Mouse (Mus musculus): ENCODE measurements at regions not wholly inside any gene's neighbourhood (a gene's known extent, or its start where the extent isn't known, plus 50 kb on each side); places are given as distances from the start of the nearest gene placed in this dataset.

DNA sequence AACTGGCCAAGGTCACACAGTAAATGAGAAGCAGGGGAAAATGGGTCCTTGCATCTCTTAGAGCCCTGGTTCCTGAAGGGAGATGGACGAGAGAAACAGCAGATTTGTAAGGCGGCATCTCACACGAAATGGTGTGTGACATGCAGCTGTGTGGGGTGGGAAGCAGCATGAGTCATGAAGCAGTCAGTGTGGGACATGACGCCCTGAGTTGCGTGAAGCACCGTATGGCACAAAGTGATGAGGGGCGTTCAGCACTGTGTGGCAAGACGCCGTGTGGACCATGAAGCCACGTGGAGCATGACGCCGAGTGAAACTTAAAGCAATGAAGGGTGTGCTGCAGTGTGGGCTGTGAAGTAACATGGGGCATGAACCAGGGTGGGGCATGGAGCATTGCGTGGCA lies 414.9 kb upstream of the Zmiz1 start:
- ATAC-seq (ENCODE audit: poor library complexity, severe bottlenecking), result no peak

DNA sequence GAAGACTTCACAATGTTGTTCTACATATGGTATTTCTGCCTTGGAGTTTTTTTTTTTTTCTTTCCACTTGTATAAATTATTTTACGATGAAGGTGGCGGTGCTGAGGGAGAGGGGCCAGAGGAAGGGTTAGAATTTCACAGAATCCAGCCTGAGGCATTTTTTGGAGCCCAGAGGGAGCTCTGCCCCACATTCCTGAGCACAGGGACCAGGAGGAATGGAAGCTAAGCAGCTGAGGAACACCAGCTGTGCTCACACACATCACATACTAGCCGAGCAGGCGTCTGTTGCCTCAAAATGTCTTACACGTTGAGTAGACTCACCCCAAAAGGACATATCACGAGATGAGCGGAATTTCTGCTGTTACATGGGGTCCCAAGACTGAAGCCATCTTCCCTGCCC lies 414.1 kb upstream of the Zmiz1 start:
- no peak for ATAC-seq (ENCODE audit: poor library complexity, severe bottlenecking)

- ATAC-seq (ENCODE audit: poor library complexity, severe bottlenecking), result no peak
These were observed 408.2 kb upstream of the Zmiz1 start for GRCm38 (mm10) chr14:25050674-25051251.

DNA sequence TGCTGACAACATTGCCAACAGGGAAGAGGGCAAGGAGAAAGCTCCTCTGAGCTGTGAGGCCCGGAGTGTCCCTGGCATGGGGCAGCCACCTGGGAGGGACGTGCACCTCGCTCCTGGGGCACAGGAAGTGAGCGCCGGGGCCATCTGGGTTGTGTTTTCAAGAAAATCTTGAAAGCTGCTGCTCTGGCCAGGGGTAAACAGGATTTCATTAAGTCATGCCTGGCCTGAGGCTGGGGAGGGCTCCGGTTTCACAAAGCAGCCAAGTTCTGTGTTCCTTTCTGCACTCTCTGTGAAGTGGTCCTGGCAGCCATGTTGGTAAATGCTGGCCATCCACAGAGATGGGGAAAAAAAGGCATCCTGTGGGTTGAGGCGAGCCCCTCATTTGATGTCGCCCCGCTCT lies 406.8 kb upstream of the Zmiz1 start:
- ATAC-seq (ENCODE audit: poor library complexity, severe bottlenecking), result no peak

- no peak for ATAC-seq (ENCODE audit: poor library complexity, severe bottlenecking)
These were observed 399.6 kb upstream of the Zmiz1 start for GRCm38 (mm10) chr14:25059351-25059750.

DNA sequence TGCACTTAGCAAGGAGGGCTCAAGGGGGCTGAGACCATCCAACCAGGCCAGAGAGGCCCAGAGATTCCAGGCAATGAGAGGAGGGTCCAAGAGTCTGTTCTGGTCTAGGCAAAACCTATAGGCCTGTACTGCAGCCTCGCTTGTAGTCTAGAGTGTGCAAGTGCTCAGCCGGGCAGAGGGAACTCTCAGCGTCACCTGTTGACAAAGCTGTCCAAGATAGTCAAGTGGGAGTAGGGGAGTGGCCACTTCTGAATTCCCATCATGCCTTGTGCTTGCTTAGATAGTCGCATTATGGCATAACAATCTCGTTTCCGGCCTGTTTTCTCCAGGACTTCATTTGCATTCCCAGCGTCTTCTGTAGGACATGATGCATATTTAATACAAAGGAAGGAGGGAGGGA lies 398.7 kb upstream of the Zmiz1 start:
- ATAC-seq (ENCODE audit: poor library complexity, severe bottlenecking), result no peak

DNA sequence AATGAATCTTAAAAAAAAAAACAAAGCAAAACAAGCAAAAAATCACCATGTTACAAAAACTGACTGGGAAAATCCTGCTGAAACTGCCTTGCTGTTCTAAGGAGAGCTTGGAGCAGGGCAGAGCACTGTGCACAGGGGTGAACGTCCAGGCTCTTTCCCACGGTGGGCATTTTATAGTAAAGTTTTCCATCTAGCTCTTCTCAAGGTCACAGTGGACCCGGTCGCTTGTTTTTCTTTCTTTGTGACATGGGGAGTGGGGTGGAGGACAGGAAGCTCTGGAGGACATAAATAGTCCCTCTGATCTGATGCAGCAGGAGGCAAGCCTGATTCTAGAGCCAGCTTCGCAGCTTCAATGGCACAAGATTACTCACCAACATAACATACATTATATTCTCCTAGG lies 395.9 kb upstream of the Zmiz1 start:
- ATAC-seq (ENCODE audit: poor library complexity, severe bottlenecking), result no peak

GRCm38 (mm10) chr14:25064190-25064947 lies 394.6 kb upstream of the Zmiz1 start:
- ATAC-seq (ENCODE audit: poor library complexity, severe bottlenecking), result no peak

GRCm38 (mm10) chr14:25067435-25067834 lies 391.6 kb upstream of the Zmiz1 start:
- no peak for ATAC-seq (ENCODE audit: poor library complexity, severe bottlenecking)

DNA sequence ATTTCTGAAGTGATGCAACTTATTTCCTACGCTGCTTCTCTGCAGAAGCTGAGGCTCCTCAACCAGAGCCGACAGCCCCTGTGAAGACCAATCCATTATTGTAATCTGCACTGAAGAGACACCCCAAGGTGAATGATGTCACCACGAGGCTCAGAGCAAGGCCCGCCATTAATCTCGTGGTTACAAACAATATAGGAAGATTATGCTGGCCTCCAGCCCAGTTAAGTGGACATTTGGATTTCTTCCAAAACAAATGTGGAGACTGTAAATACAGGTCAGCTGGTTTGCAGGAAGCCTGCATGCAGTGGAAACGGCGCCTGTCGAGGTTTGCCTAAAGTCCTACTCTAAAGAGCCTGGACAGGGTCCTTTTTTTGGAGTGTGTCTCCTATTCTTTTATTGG lies 390.6 kb upstream of the Zmiz1 start:
- ATAC-seq (ENCODE audit: poor library complexity, severe bottlenecking), result no peak

GRCm38 (mm10) chr14:25073143-25073542 lies 385.8 kb upstream of the Zmiz1 start:
- ATAC-seq (ENCODE audit: poor library complexity, severe bottlenecking), result no peak

GRCm38 (mm10) chr14:25074022-25074800 lies 384.8 kb upstream of the Zmiz1 start:
- no peak for ATAC-seq (ENCODE audit: poor library complexity, severe bottlenecking)

GRCm38 (mm10) chr14:25074891-25075290 lies 384.1 kb upstream of the Zmiz1 start:
- ATAC-seq (ENCODE audit: poor library complexity, severe bottlenecking), result no peak

GRCm38 (mm10) chr14:25080431-25080830 lies 378.6 kb upstream of the Zmiz1 start:
- ATAC-seq (ENCODE audit: poor library complexity, severe bottlenecking), result no peak

GRCm38 (mm10) chr14:25083847-25084246 lies 375.1 kb upstream of the Zmiz1 start:
- ATAC-seq (ENCODE audit: poor library complexity, severe bottlenecking), result no peak

GRCm38 (mm10) chr14:25096786-25097185 lies 362.2 kb upstream of the Zmiz1 start:
- ATAC-seq (ENCODE audit: poor library complexity, severe bottlenecking), result no peak

DNA sequence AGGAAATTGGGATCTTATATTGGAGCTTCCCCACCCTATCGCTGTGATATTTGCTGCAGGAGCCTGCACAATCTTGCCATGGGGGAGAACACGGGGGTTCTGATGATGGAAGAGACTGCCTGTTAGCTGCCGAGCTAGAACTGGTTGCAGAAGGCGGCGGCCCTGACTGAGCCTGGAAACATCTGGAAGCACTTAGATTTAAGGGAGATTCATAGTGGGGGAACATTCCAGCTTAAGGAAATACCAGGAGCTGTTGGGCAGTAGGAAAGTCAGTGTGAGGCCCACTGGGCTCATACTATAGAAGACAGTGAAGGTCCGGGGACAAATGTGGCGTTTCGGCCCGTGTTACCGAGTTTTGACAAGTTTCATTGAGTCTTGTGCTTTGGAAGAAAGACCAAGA lies 353.6 kb upstream of the Zmiz1 start:
- no peak for ATAC-seq (ENCODE audit: poor library complexity, severe bottlenecking)

GRCm38 (mm10) chr14:25106451-25106850 lies 352.5 kb upstream of the Zmiz1 start:
- ATAC-seq (ENCODE audit: poor library complexity, severe bottlenecking), result no peak

DNA sequence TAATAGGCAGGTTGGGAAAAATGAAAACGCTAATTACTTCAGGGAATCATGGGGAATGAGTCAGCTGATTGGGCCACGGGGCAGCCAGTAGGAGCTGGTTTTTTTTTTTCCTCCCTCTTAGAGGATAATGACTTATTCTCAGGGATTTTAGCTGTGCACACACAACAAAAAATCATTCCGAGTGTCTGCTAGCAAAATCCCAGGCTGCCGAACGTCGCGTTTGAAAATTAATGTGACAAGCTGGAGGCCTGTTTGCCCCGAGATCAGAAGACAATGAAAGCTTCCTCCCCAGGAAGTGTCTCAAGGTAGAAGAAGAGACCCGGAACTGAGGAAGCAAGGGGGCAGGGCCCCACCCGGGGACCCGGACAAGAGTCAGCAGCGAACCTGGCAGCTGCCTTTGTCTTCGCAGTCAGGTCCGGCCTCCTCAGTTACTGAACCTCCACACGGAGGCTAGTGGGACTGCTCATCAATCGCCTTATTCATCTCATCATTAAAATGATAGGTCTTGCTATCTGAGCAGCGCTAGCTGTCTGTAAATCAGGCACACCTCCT lies 350.8 kb upstream of the Zmiz1 start:
- no peak for ATAC-seq (ENCODE audit: poor library complexity, severe bottlenecking)

- ATAC-seq (ENCODE audit: poor library complexity, severe bottlenecking), result no peak
These were observed 350.2 kb upstream of the Zmiz1 start for GRCm38 (mm10) chr14:25108701-25109290.

- ATAC-seq (ENCODE audit: poor library complexity, severe bottlenecking), result no peak
These were observed 349.3 kb upstream of the Zmiz1 start for GRCm38 (mm10) chr14:25109691-25110090.
